Mouse (Mus musculus) liver, postnatal 0 days (tissue): Measurements from ENCODE around the gene Armh3.

Experiments used
- CTCF ChIP-seq: sonication (generic); IDR thresholded peaks from 2 replicates; pipeline ENCODE4 v1.5.1; 2016; ENCODE audit warnings: antibody characterized with exemption, low read depth
- EP300 ChIP-seq: IDR thresholded peaks from 2 replicates; pipeline ENCODE4 v1.6.1; 2016; ENCODE audit warnings: antibody characterized with exemption, low read depth, mild to moderate bottlenecking

- TF ChIP-seq CTCF (no peak), EP300 (no peak)
These were observed 210.8 kb downstream of the Armh3 start for GRCm38 (mm10) chr19:45787450-45787849.
